Mouse (Mus musculus) MEL (cell line): Measurements from ENCODE around the gene Mapk8ip1. TPM values are rescaled to one million over a fixed set of nuclear protein-coding genes. Genes with fewer than 3 reads are reported as not detected.

Source experiments
- DNase-seq: peaks from one replicate; pipeline ENCODE4 v3.0.0; 2011; ENCODE audit warnings: low read depth, low spot score
- H3K27ac ChIP-seq: 2 replicates; pipeline ENCODE4 v1.5.1; 2012; ENCODE audit warnings: low read depth, mild to moderate bottlenecking, control low read depth, low read length, moderate library complexity; ENCODE audit not compliant: control insufficient read depth
- H3K27me3 ChIP-seq, 2 experiments: fragments of 150-350 bp in 1 of 2; sonication (generic) in 1 of 2; 2 replicates each; pipeline ENCODE4 v1.6.1; 2012; ENCODE audit warnings: low read length in 2 of 2, mild to moderate bottlenecking in 2 of 2, improper control_type of control experiment in 1 of 2, moderate library complexity in 1 of 2; ENCODE audit not compliant: insufficient read depth in 2 of 2, control insufficient read depth in 1 of 2
- H3K36me3 ChIP-seq, 2 experiments: 2 replicates each; pipeline ENCODE4 v1.6.1; 2012 to 2014; ENCODE audit warnings: low read length in 2 of 2, improper control_type of control experiment in 1 of 2, inconsistent platforms in 1 of 2, mild to moderate bottlenecking in 1 of 2; ENCODE audit not compliant: insufficient read depth in 2 of 2, control insufficient read depth in 1 of 2
- H3K4me1 ChIP-seq, 2 experiments: fragments of 150-350 bp in 1 of 2; sonication (generic) in 1 of 2; 2 replicates each; pipeline ENCODE4 v1.6.1; 2012; ENCODE audit warnings: low read length in 2 of 2, improper control_type of control experiment in 1 of 2, mild to moderate bottlenecking in 1 of 2; ENCODE audit not compliant: insufficient read depth in 2 of 2, control insufficient read depth in 1 of 2
- H3K4me3 ChIP-seq, 2 experiments: fragments of 150-350 bp in 1 of 2; sonication (generic) in 1 of 2; 2 replicates each; pipeline ENCODE4 v1.5.1; 2012; ENCODE audit warnings: low read depth in 2 of 2, low read length in 2 of 2, mild to moderate bottlenecking in 2 of 2, moderate library complexity in 2 of 2, control low read depth in 1 of 2, improper control_type of control experiment in 1 of 2; ENCODE audit not compliant: control insufficient read depth in 1 of 2, insufficient read depth in 1 of 2
- H3K79me2 ChIP-seq: 2 replicates; pipeline ENCODE4 v1.6.1; 2012; ENCODE audit warnings: mild to moderate bottlenecking, low read length, moderate library complexity; ENCODE audit not compliant: control insufficient read depth, poor library complexity, insufficient read depth
- H3K9ac ChIP-seq: 2 replicates; pipeline ENCODE4 v1.6.1; 2012; ENCODE audit warnings: low read depth, mild to moderate bottlenecking, control low read depth, low read length, moderate library complexity; ENCODE audit not compliant: control insufficient read depth, poor library complexity, severe bottlenecking
- H3K9me3 ChIP-seq: fragments of 150-350 bp; sonication (generic); replicated peaks from 2 replicates; pipeline ENCODE4 v1.6.1; 2012; ENCODE audit warnings: mild to moderate bottlenecking, low read length, improper control_type of control experiment, moderate library complexity; ENCODE audit not compliant: insufficient read depth
- CHD1 ChIP-seq: IDR thresholded peaks from 2 replicates; pipeline ENCODE4 v1.6.1; 2012; ENCODE audit warnings: low read depth, mild to moderate bottlenecking, inconsistent platforms, low read length, improper control_type of control experiment
- CHD2 ChIP-seq: IDR thresholded peaks from 2 replicates; pipeline ENCODE4 v1.6.1; 2011; ENCODE audit warnings: low read length, improper control_type of control experiment
- CTCF ChIP-seq, 3 experiments: IDR thresholded peaks in 2 of 3; conservative IDR thresholded peaks in 1 of 3; 2 replicates each; pipeline ENCODE4 v1.5.1; 2011 to 2012; ENCODE audit warnings: low read length in 3 of 3, low read depth in 2 of 3, mild to moderate bottlenecking in 2 of 3, improper control_type of control experiment in 1 of 3, inconsistent platforms in 1 of 3, mixed read lengths in 1 of 3, moderate library complexity in 1 of 3; ENCODE audit not compliant: control insufficient read depth in 1 of 3, insufficient read depth in 1 of 3, poor library complexity in 1 of 3, severe bottlenecking in 1 of 3
- E2F4 ChIP-seq: IDR thresholded peaks from 2 replicates; pipeline ENCODE4 v1.6.1; 2011; ENCODE audit warnings: low read depth, low read length, improper control_type of control experiment, borderline replicate concordance
- ELF1 ChIP-seq: IDR thresholded peaks from 2 replicates; pipeline ENCODE4 v1.6.1; 2014; ENCODE audit warnings: low read depth, mild to moderate bottlenecking, inconsistent platforms, low read length, improper control_type of control experiment, moderate library complexity
- EP300 ChIP-seq, 2 experiments: IDR thresholded peaks; 2 replicates each; pipeline ENCODE4 v1.6.1; 2011; ENCODE audit warnings: improper control_type of control experiment in 2 of 2, low read length in 2 of 2, low read depth in 1 of 2, mild to moderate bottlenecking in 1 of 2
- GABPA ChIP-seq: IDR thresholded peaks from 2 replicates; pipeline ENCODE4 v1.6.1; 2012; ENCODE audit warnings: low read depth, mild to moderate bottlenecking, inconsistent platforms, low read length, improper control_type of control experiment, moderate library complexity
- GATA1 ChIP-seq: IDR thresholded peaks from 2 replicates; pipeline ENCODE4 v1.6.1; 2011; ENCODE audit warnings: low read depth, low read length, improper control_type of control experiment
- HCFC1 ChIP-seq: IDR thresholded peaks from 2 replicates; pipeline ENCODE4 v1.6.1; 2012; ENCODE audit warnings: low read depth, mild to moderate bottlenecking, inconsistent platforms, low read length, improper control_type of control experiment, moderate library complexity
- JUND ChIP-seq: IDR thresholded peaks from 2 replicates; pipeline ENCODE4 v1.6.1; 2011; ENCODE audit warnings: low read depth, mild to moderate bottlenecking, improper control_type of control experiment, low read length
- KAT2A ChIP-seq: conservative IDR thresholded peaks from 2 replicates; pipeline ENCODE4 v1.6.1; 2012; ENCODE audit warnings: low read depth, low read length, improper control_type of control experiment, inconsistent platforms
- MAZ ChIP-seq: IDR thresholded peaks from 2 replicates; pipeline ENCODE4 v1.6.1; 2012; ENCODE audit warnings: low read depth, mild to moderate bottlenecking, inconsistent platforms, low read length, improper control_type of control experiment
- MYC ChIP-seq: IDR thresholded peaks from 2 replicates; pipeline ENCODE4 v1.6.1; 2011; ENCODE audit warnings: low read depth, mild to moderate bottlenecking, low read length, improper control_type of control experiment, moderate library complexity
- NRF1 ChIP-seq: IDR thresholded peaks from 2 replicates; pipeline ENCODE4 v1.6.1; 2014; ENCODE audit warnings: low read depth, mild to moderate bottlenecking, inconsistent platforms, low read length, improper control_type of control experiment, moderate library complexity; ENCODE audit not compliant: poor library complexity, insufficient read depth, severe bottlenecking
- POLR2A ChIP-seq, 2 experiments: IDR thresholded peaks; 2 replicates each; pipeline ENCODE4 v1.6.1; 2011 to 2012; ENCODE audit warnings: low read length in 2 of 2, mild to moderate bottlenecking in 2 of 2, control low read depth in 1 of 2, improper control_type of control experiment in 1 of 2, low read depth in 1 of 2, moderate library complexity in 1 of 2; ENCODE audit not compliant: control insufficient read depth in 1 of 2, insufficient read depth in 1 of 2, poor library complexity in 1 of 2
- POLR2AphosphoS2 ChIP-seq: IDR thresholded peaks from 2 replicates; pipeline ENCODE4 v1.6.1; 2011; ENCODE audit warnings: low read length, improper control_type of control experiment
- POLR2AphosphoS5 ChIP-seq: IDR thresholded peaks from 2 replicates; pipeline ENCODE4 v1.6.1; 2012; ENCODE audit warnings: low read depth, borderline replicate concordance, mild to moderate bottlenecking, inconsistent platforms, low read length, moderate library complexity, mixed read lengths
- RAD21 ChIP-seq: IDR thresholded peaks from 2 replicates; pipeline ENCODE4 v1.6.1; 2011; ENCODE audit warnings: mild to moderate bottlenecking, low read depth, low read length, improper control_type of control experiment
- SIN3A ChIP-seq: IDR thresholded peaks from 2 replicates; pipeline ENCODE4 v1.6.1; 2012; ENCODE audit warnings: low read length, improper control_type of control experiment, inconsistent platforms
- TCF12 ChIP-seq: IDR thresholded peaks from 2 replicates; pipeline ENCODE4 v1.6.1; 2014; ENCODE audit warnings: low read depth, mild to moderate bottlenecking, inconsistent platforms, low read length, improper control_type of control experiment, moderate library complexity
- ZKSCAN1 ChIP-seq: IDR thresholded peaks from 2 replicates; pipeline ENCODE4 v1.6.1; 2012; ENCODE audit warnings: low read depth, mild to moderate bottlenecking, inconsistent platforms, low read length, improper control_type of control experiment, moderate library complexity
- ZMIZ1 ChIP-seq: IDR thresholded peaks from 2 replicates; pipeline ENCODE4 v1.6.1; 2012; ENCODE audit warnings: low read depth, mild to moderate bottlenecking, inconsistent platforms, low read length, improper control_type of control experiment, moderate library complexity
- polyA plus RNA-seq, 2 experiments: library from polyadenylated mRNA; stranded (reverse) in 1 of 2; unstranded in 1 of 2; fragments of >175 nt in 1 of 2; fragments of >200 nt in 1 of 2; gene quantifications; 2 replicates each; pipeline versions ENCODE4 v1.2.1 to v1.2.4; 2012; ENCODE audit warnings: low replicate concordance in 2 of 2, low read depth in 1 of 2; ENCODE audit not compliant: insufficient read length in 2 of 2, insufficient read depth in 1 of 2, missing spikeins in 1 of 2
- total RNA-seq: library from RNA; depleted of rRNA; stranded (reverse); fragments of 300-350 nt; gene quantifications from 2 replicates; pipeline ENCODE4 v1.2.3, GENCODE M21; 2012

Gene Mapk8ip1
- total and polyA plus RNA-seq, 3 experiments, result 2.5 to 3.8 TPM; not detected in 1

DNA sequence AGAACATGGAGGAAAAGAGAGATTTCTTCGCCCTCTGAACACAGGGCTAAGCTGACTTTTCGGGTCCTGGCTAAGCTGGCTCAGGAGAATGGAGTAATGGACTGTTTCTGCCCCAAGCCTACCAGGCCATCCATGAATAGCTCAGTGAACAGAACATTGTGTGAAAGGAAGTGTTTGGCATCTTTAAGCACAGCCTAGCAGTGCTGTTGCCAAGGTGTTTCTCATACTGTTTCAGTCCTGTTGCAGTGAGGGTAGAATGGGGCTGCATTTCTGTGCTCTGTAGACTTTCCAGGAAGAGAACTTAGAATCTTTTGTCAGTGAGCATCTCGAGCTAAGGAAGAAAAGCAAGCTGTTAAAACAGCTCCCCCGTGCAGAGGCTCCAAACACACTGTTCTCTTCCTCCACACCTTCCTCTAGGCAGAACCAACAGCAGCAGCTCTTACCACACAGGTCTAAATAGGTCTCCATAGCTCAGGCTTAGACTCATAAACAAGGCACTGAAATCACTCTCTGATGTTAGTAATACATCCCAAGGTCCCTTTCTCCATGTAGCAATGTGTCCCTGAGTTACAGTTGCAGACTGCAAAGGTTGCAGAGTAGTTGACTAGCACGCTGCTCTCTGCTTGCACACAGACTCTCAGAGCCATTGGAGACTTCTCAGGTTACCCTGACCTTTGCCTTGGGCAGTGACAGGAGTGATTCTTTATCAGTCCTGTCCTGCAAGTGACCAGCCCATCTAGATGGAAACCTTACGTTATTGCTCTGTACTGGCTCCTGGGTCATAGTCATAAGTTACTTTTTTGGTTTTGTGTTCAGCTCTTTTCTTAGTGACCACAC is 51.3 kb downstream of the Mapk8ip1 start:
- DNase-seq, result no peak
- no peak overlapping the region for H3K9ac ChIP-seq
- no peaks in the 10 kb centered on the region for H3K36me3 ChIP-seq
- no peaks in the 10 kb centered on the region for H3K79me2 ChIP-seq
- no peak overlapping the region for H3K27ac ChIP-seq
- TF ChIP-seq NRF1 (no peak), EP300 (IDR thresholded peaks at IDR 0.05; ENCODE audit: low read depth in 1 of 2, low read length in 2 of 2) (no peak), ZKSCAN1 (no peak), MAZ (no peak), E2F4 (no peak), CHD2 (no peak), GATA1 (no peak)
- H3K4me3 ChIP-seq, result no peak overlapping the region
- H3K27me3 ChIP-seq, result no peaks in the 10 kb centered on the region
- H3K9me3 ChIP-seq, result no peaks in the 10 kb centered on the region
- no peaks in the 10 kb centered on the region for H3K4me1 ChIP-seq

DNA sequence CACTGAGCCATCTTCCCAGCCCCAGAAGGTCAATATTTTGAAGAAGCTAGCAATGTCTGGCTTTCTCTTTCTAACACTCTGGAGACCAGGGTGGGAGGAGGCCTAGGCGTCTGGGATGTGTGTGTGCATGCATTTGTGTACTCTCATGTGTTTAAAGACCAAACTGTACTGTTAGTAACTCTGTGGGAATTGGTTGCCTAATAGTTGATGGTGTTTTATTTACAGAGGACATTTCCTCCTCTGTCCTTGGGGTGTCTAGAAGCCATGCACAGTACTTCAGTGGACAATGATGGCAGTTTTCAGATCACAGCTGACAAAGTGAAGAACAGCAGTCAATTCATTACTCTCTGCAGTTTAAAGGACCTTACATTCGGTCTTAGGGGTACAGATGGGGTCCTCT is 53.9 kb downstream of the Mapk8ip1 start:
- Histone ChIP-seq H3K79me2 (no peaks in the 10 kb centered on the region), H3K9ac (no peak overlapping the region), H3K4me3 (no peak overlapping the region), H3K27me3 (no peaks in the 10 kb centered on the region), H3K36me3 (no peaks in the 10 kb centered on the region), H3K4me1 (no peaks in the 10 kb centered on the region), H3K27ac (no peak overlapping the region), H3K9me3 (no peaks in the 10 kb centered on the region)
- DNase-seq, result no peak
- TF ChIP-seq TCF12 (no peak), POLR2A (IDR thresholded peaks at IDR 0.05; ENCODE audit: control insufficient read depth in 1 of 2, insufficient read depth in 1 of 2, low read depth in 1 of 2, low read length in 2 of 2, poor library complexity in 1 of 2) (no peak), E2F4 (no peak), RAD21 (no peak), KAT2A (no peak), POLR2AphosphoS2 (no peak), JUND (no peak), EP300 (IDR thresholded peaks at IDR 0.05; ENCODE audit: low read depth in 1 of 2, low read length in 2 of 2) (no peak), CTCF (IDR thresholded peaks at IDR 0.05 in 2 of 3, conservative IDR thresholded peaks at IDR 0.05 in 1 of 3; ENCODE audit: control insufficient read depth in 1 of 3, insufficient read depth in 1 of 3, low read depth in 2 of 3, low read length in 3 of 3, poor library complexity in 1 of 3, severe bottlenecking in 1 of 3) (no peak), POLR2AphosphoS5 (no peak), CHD1 (no peak), ZMIZ1 (no peak), HCFC1 (no peak), SIN3A (no peak), ELF1 (no peak), GABPA (no peak), CHD2 (no peak), MYC (no peak)
